Mouse (Mus musculus): Measurements from ENCODE around the gene Tbc1d10a. TPM values are rescaled to one million over a fixed set of nuclear protein-coding genes. Genes with fewer than 3 reads are reported as not detected.

Tbc1d10a gene
- polyA plus RNA-seq, 1 experiment from 2014 or later, result 31.0 TPM

GRCm38 (mm10) chr11:4206563-4206962, 20.0 kb downstream of the Tbc1d10a start:
- Histone ChIP-seq H3K36me3 (replicated peaks) (peaks cover 57% of the 10 kb centered on the region), H3K9me3 (no peaks in the 10 kb centered on the region), H3K27ac (replicated peaks) (no peak overlapping the region), H3K4me3 (no peak overlapping the region), H3K4me1 (0 out of 2 replicates have a peak, but pooled peaks cover 5% of the 10 kb centered on the region), H3K27me3 (replicated peaks; ENCODE audit: low read depth, poor library complexity, severe bottlenecking) (no peaks in the 10 kb centered on the region)
- WGBS, result 83% methylated on average over 6 of the region's 6 CpGs
- DNase-seq (ENCODE audit: low spot score), result no peak

- Histone ChIP-seq H3K4me3 (no peak overlapping the region), H3K27me3 (replicated peaks; ENCODE audit: low read depth, poor library complexity, severe bottlenecking) (no peaks in the 10 kb centered on the region), H3K9me3 (no peaks in the 10 kb centered on the region), H3K4me1 (0 out of 2 replicates have a peak, but pooled peaks cover 5% of the 10 kb centered on the region), H3K36me3 (replicated peaks) (peaks cover 68% of the 10 kb centered on the region), H3K27ac (replicated peaks) (no peak overlapping the region)
- WGBS, result 90% methylated on average over 9 of the region's 9 CpGs
- DNase-seq (ENCODE audit: low spot score), result no peak
Measured at GRCm38 (mm10) chr11:4207655-4208054, 21.1 kb downstream of the Tbc1d10a start.

GRCm38 (mm10) chr11:4209556-4209955, 23.0 kb downstream of the Tbc1d10a start:
- H3K36me3 ChIP-seq (replicated peaks), result peaks cover 87% of the 10 kb centered on the region
- H3K27ac ChIP-seq (replicated peaks), result no peak overlapping the region
- 80% methylated on average over 5 of the region's 5 CpGs for WGBS
- no peaks in the 10 kb centered on the region for H3K27me3 ChIP-seq (replicated peaks; ENCODE audit: low read depth, poor library complexity, severe bottlenecking)
- no peaks in the 10 kb centered on the region for H3K4me1 ChIP-seq
- H3K4me3 ChIP-seq, result no peak overlapping the region
- DNase-seq (ENCODE audit: low spot score), result no peak
- H3K9me3 ChIP-seq, result no peaks in the 10 kb centered on the region

GRCm38 (mm10) chr11:4210786-4211185, 24.2 kb downstream of the Tbc1d10a start:
- 74% methylated on average over 1 of the region's 1 CpGs for WGBS
- no peaks in the 10 kb centered on the region for H3K9me3 ChIP-seq
- H3K27ac ChIP-seq (replicated peaks), result no peak overlapping the region
- DNase-seq (ENCODE audit: low spot score), result no peak
- no peak overlapping the region for H3K4me3 ChIP-seq
- no peaks in the 10 kb centered on the region for H3K27me3 ChIP-seq (replicated peaks; ENCODE audit: low read depth, poor library complexity, severe bottlenecking)
- H3K4me1 ChIP-seq, result no peaks in the 10 kb centered on the region
- H3K36me3 ChIP-seq (replicated peaks), result peaks cover 97% of the 10 kb centered on the region

GRCm38 (mm10) chr11:4213107-4213506, 26.5 kb downstream of the Tbc1d10a start:
- peaks cover 5% of the 10 kb centered on the region; the same call in 1 of the 2 replicates for H3K9me3 ChIP-seq
- H3K36me3 ChIP-seq (replicated peaks), result peaks cover 79% of the 10 kb centered on the region
- 91% methylated on average over 10 of the region's 10 CpGs for WGBS
- H3K4me3 ChIP-seq, result no peak overlapping the region
- peaks cover 8% of the 10 kb centered on the region for H3K27me3 ChIP-seq (replicated peaks; ENCODE audit: low read depth, poor library complexity, severe bottlenecking)
- H3K27ac ChIP-seq (replicated peaks), result no peak overlapping the region
- H3K4me1 ChIP-seq, result peaks cover 7% of the 10 kb centered on the region
- DNase-seq (ENCODE audit: low spot score), result no peak

- Histone ChIP-seq H3K27ac (replicated peaks) (no peak overlapping the region), H3K9me3 (peaks cover 5% of the 10 kb centered on the region; the same call in 1 of the 2 replicates), H3K4me1 (peaks cover 18% of the 10 kb centered on the region), H3K4me3 (no peak overlapping the region), H3K36me3 (replicated peaks) (peaks cover 66% of the 10 kb centered on the region), H3K27me3 (replicated peaks; ENCODE audit: low read depth, poor library complexity, severe bottlenecking) (peaks cover 23% of the 10 kb centered on the region)
- no peak for DNase-seq (ENCODE audit: low spot score)
- WGBS, result 92% methylated on average over 14 of the region's 14 CpGs
Measured at GRCm38 (mm10) chr11:4214572-4214971, 28.0 kb downstream of the Tbc1d10a start.

GRCm38 (mm10) chr11:4215061-4215460, 28.5 kb downstream of the Tbc1d10a start:
- no peak overlapping the region for H3K4me3 ChIP-seq
- peaks cover 28% of the 10 kb centered on the region for H3K27me3 ChIP-seq (replicated peaks; ENCODE audit: low read depth, poor library complexity, severe bottlenecking)
- peaks cover 62% of the 10 kb centered on the region for H3K36me3 ChIP-seq (replicated peaks)
- peaks cover 18% of the 10 kb centered on the region for H3K4me1 ChIP-seq
- H3K9me3 ChIP-seq, result peaks cover 5% of the 10 kb centered on the region; the same call in 1 of the 2 replicates
- H3K27ac ChIP-seq (replicated peaks), result no peak overlapping the region
- no peak for DNase-seq (ENCODE audit: low spot score)
- WGBS, result 86% methylated on average over 10 of the region's 10 CpGs

GRCm38 (mm10) chr11:4216248-4217000, 29.8 kb downstream of the Tbc1d10a start:
- 82% methylated on average over 9 of the region's 9 CpGs for WGBS
- Histone ChIP-seq H3K27me3 (replicated peaks; ENCODE audit: low read depth, poor library complexity, severe bottlenecking) (peaks cover 41% of the 10 kb centered on the region), H3K27ac (replicated peaks) (no peak overlapping the region), H3K9me3 (peaks cover 5% of the 10 kb centered on the region; the same call in 1 of the 2 replicates), H3K4me1 (peaks cover 26% of the 10 kb centered on the region), H3K36me3 (replicated peaks) (peaks cover 49% of the 10 kb centered on the region), H3K4me3 (no peak overlapping the region)
- DNase-seq (ENCODE audit: low spot score), result no peak

GRCm38 (mm10) chr11:4217914-4218629, 31.5 kb downstream of the Tbc1d10a start, which contains the start of gene Castor1:
TSS of gene Castor1 (plus strand) at chr11:4218225.
- peak within 1 kb of the TSS; percentile 41 for H3K27ac ChIP-seq (replicated peaks)
- 2% methylated on average over 56 of the region's 56 CpGs for WGBS
- peak; percentile 87 for DNase-seq (ENCODE audit: low spot score)
- peaks cover 46% of the 10 kb centered on the region for H3K27me3 ChIP-seq (replicated peaks; ENCODE audit: low read depth, poor library complexity, severe bottlenecking)
- peaks cover 26% of the 10 kb centered on the region for H3K4me1 ChIP-seq
- peaks cover 33% of the 10 kb centered on the region for H3K36me3 ChIP-seq (replicated peaks)
- peak within 1 kb of the TSS; percentile 65 for H3K4me3 ChIP-seq
- peaks cover 5% of the 10 kb centered on the region; the same call in 1 of the 2 replicates for H3K9me3 ChIP-seq

- Histone ChIP-seq H3K4me3 (peak overlapping the region; percentile 65), H3K27ac (replicated peaks) (no peak overlapping the region), H3K9me3 (peaks cover 5% of the 10 kb centered on the region; the same call in 1 of the 2 replicates), H3K4me1 (peaks cover 26% of the 10 kb centered on the region), H3K27me3 (replicated peaks; ENCODE audit: low read depth, poor library complexity, severe bottlenecking) (peaks cover 46% of the 10 kb centered on the region), H3K36me3 (replicated peaks) (peaks cover 27% of the 10 kb centered on the region)
- no peak for DNase-seq (ENCODE audit: low spot score)
- WGBS, result 4% methylated on average over 6 of the region's 6 CpGs
Measured at GRCm38 (mm10) chr11:4218637-4219036, 32.0 kb downstream of the Tbc1d10a start.

- 8% methylated on average over 2 of the region's 2 CpGs for WGBS
- Histone ChIP-seq H3K36me3 (replicated peaks) (peaks cover 20% of the 10 kb centered on the region), H3K4me1 (peaks cover 26% of the 10 kb centered on the region), H3K27me3 (replicated peaks; ENCODE audit: low read depth, poor library complexity, severe bottlenecking) (peaks cover 46% of the 10 kb centered on the region), H3K4me3 (no peak overlapping the region), H3K9me3 (peaks cover 5% of the 10 kb centered on the region; the same call in 1 of the 2 replicates), H3K27ac (replicated peaks) (no peak overlapping the region)
- peak; percentile 55 for DNase-seq (ENCODE audit: low spot score)
Measured at GRCm38 (mm10) chr11:4219317-4219751, 32.7 kb downstream of the Tbc1d10a start.

GRCm38 (mm10) chr11:4219908-4220307, 33.3 kb downstream of the Tbc1d10a start:
- no peak for DNase-seq (ENCODE audit: low spot score)
- Histone ChIP-seq H3K4me1 (peaks cover 26% of the 10 kb centered on the region), H3K36me3 (replicated peaks) (peaks cover 15% of the 10 kb centered on the region), H3K9me3 (peaks cover 5% of the 10 kb centered on the region; the same call in 1 of the 2 replicates), H3K4me3 (no peak overlapping the region), H3K27ac (replicated peaks) (no peak overlapping the region), H3K27me3 (replicated peaks; ENCODE audit: low read depth, poor library complexity, severe bottlenecking) (peaks cover 47% of the 10 kb centered on the region)
- 61% methylated on average over 9 of the region's 9 CpGs for WGBS

All from embryonic facial prominence, embryonic 10.5 days (tissue).